Mouse (Mus musculus): Measurements from ENCODE around the gene T2. TPM values are rescaled to one million over a fixed set of nuclear protein-coding genes. Genes with fewer than 3 reads are reported as not detected.

The T2 gene
- polyA plus RNA-seq, 1 experiment from 2014 or later: 0.62 TPM

- no peak for ATAC-seq (ENCODE audit: low FRiP score, low TSS enrichment)
- Histone ChIP-seq H3K27ac (ENCODE audit: low read length) (no peak overlapping the region), H3K9me3 (ENCODE audit: low read length) (no peaks in the 10 kb centered on the region), H3K27me3 (ENCODE audit: insufficient read depth, low read length) (peaks cover 42% of the 10 kb centered on the region), H3K4me3 (ENCODE audit: low read length) (peak overlapping the region; percentile 57), H3K9ac (replicated peaks; ENCODE audit: low read length) (peak overlapping the region; percentile 69; the same call in 1 of the 2 replicates), H3K36me3 (ENCODE audit: insufficient read depth, low read length) (no peaks in the 10 kb centered on the region), H3K4me1 (ENCODE audit: insufficient read depth, low read length) (peaks cover 21% of the 10 kb centered on the region), H3K4me2 (replicated peaks; ENCODE audit: low read depth, low read length) (peak overlapping the region; percentile 98)
- WGBS: 30% methylated on average over 8 of the region's 8 CpGs
Observed at GRCm38 (mm10) chr17:8339666-8340374, 16.0 kb upstream of the T2 start.

- Histone ChIP-seq H3K4me2 (replicated peaks; ENCODE audit: low read depth, low read length) (peak overlapping the region; percentile 98), H3K36me3 (ENCODE audit: insufficient read depth, low read length) (no peaks in the 10 kb centered on the region), H3K27ac (ENCODE audit: low read length) (no peak overlapping the region), H3K9me3 (ENCODE audit: low read length) (no peaks in the 10 kb centered on the region), H3K27me3 (ENCODE audit: insufficient read depth, low read length) (peaks cover 42% of the 10 kb centered on the region), H3K4me3 (ENCODE audit: low read length) (peak overlapping the region; percentile 57), H3K9ac (replicated peaks; ENCODE audit: low read length) (peak overlapping the region; percentile 69), H3K4me1 (ENCODE audit: insufficient read depth, low read length) (peaks cover 21% of the 10 kb centered on the region)
- peak; percentile 73 for ATAC-seq (ENCODE audit: low FRiP score, low TSS enrichment)
- under 1% methylated on average over 71 of the region's 92 CpGs for WGBS
Observed at GRCm38 (mm10) chr17:8340407-8341359, 15.1 kb upstream of the T2 start.

DNA sequence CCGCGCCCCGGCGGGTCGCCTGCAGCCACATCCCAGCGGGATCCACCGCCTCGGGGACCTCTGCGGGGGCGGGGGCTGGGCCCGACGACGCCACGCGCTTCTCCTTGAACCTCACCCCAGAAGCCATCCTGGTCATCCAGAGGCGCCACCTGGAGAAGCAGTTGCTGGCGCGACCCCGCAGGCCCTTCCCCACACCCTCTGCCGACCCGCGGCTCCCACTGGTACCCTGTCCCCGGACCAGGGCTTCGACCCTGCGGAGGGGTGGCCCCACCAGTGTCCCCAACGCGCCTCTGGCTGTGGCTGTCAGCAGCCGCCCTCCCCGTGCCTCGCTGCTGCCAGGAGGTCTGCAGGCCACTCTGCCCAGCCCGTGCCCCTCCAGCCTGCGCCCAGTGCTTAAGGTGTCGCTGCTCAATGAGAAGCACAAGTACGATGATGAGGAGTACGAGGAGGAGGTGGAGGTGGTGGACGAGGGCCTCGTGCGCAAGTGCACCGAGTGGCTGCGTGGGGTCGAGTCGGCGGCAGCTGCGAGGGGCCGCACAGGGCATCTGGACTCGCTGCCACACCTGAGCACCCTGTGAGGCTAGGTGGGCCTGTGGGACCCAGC, 14.3 kb upstream of the T2 start:
- WGBS: 10% methylated on average over 42 of the region's 46 CpGs
- H3K9ac ChIP-seq (replicated peaks; ENCODE audit: low read length): peak overlapping the region; percentile 69

DNA sequence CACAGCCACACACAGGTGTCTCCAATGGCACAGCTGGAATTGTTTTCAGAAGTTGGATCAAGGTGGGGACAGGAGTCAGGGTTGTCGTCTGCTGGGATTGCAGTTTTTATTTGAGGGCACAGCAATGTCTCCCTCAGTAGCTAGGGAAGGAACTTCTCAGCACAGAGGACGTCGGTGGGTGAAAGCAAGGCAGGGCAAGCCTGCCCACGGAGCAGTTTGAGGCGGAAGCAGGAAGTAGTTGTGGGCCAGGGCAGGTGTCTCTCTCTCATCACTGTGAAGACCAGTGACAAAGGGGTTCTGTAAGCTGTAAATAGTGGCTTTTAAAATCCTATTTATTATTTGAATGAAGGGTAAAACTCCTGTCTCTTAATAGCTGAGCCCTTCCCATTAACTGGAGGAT, 13.1 kb upstream of the T2 start:
- WGBS: 40% methylated on average over 5 of the region's 5 CpGs
- Histone ChIP-seq H3K4me3 (ENCODE audit: low read length) (no peak overlapping the region), H3K9me3 (ENCODE audit: low read length) (no peaks in the 10 kb centered on the region), H3K4me2 (replicated peaks; ENCODE audit: low read depth, low read length) (no peak overlapping the region), H3K27me3 (ENCODE audit: insufficient read depth, low read length) (peaks cover 42% of the 10 kb centered on the region), H3K36me3 (ENCODE audit: insufficient read depth, low read length) (no peaks in the 10 kb centered on the region), H3K27ac (ENCODE audit: low read length) (no peak overlapping the region), H3K4me1 (ENCODE audit: insufficient read depth, low read length) (peaks cover 21% of the 10 kb centered on the region), H3K9ac (replicated peaks; ENCODE audit: low read length) (no peak overlapping the region)
- ATAC-seq (ENCODE audit: low FRiP score, low TSS enrichment): no peak

More for the DNA sequence above, 14.3 kb upstream of the T2 start:
- Histone ChIP-seq H3K36me3 (ENCODE audit: insufficient read depth, low read length) (no peaks in the 10 kb centered on the region), H3K27ac (ENCODE audit: low read length) (no peak overlapping the region), H3K9me3 (ENCODE audit: low read length) (no peaks in the 10 kb centered on the region), H3K4me1 (ENCODE audit: insufficient read depth, low read length) (peaks cover 21% of the 10 kb centered on the region), H3K4me2 (replicated peaks; ENCODE audit: low read depth, low read length) (peak overlapping the region; percentile 98), H3K4me3 (ENCODE audit: low read length) (peak overlapping the region; percentile 57), H3K27me3 (ENCODE audit: insufficient read depth, low read length) (peaks cover 42% of the 10 kb centered on the region)
- ATAC-seq (ENCODE audit: low FRiP score, low TSS enrichment): peak; percentile 70

- Histone ChIP-seq H3K36me3 (ENCODE audit: insufficient read depth, low read length) (no peaks in the 10 kb centered on the region), H3K9me3 (ENCODE audit: low read length) (no peaks in the 10 kb centered on the region), H3K4me1 (ENCODE audit: insufficient read depth, low read length) (peaks cover 21% of the 10 kb centered on the region), H3K4me2 (replicated peaks; ENCODE audit: low read depth, low read length) (no peak overlapping the region), H3K27me3 (ENCODE audit: insufficient read depth, low read length) (peaks cover 41% of the 10 kb centered on the region), H3K9ac (replicated peaks; ENCODE audit: low read length) (no peak overlapping the region), H3K4me3 (ENCODE audit: low read length) (no peak overlapping the region), H3K27ac (ENCODE audit: low read length) (no peak overlapping the region)
- ATAC-seq (ENCODE audit: low FRiP score, low TSS enrichment): no peak
- 64% methylated on average over 6 of the region's 6 CpGs for WGBS
Observed at GRCm38 (mm10) chr17:8343416-8343815, 12.4 kb upstream of the T2 start.

DNA sequence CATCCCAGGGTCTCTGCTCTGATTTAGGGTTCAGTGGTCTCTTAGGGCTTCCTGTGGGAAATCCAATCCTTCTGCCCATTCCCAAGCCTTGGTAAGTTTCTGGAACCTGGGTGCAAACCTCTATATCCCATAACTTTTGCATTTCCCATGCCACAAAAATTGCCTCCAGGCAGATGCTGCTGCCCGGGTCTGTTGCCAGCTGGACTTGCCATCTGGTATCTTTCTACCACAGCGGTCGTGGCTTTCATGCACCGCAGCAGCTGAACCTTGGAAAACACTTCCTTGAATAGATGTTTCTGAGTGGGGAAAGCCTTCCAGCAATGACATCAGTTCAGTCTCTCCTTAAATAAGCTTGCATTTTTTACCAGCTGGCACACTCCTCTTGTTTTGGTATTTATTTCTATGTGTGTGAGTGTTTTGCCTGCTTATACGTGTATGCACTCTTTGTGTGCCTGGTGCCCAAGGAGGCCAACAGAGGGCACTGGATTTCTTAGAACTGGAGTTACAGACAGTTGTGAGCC, 8.0 kb upstream of the T2 start:
- H3K4me3 ChIP-seq (ENCODE audit: low read length): no peak overlapping the region
- no peak for ATAC-seq (ENCODE audit: low FRiP score, low TSS enrichment)
- no peaks in the 10 kb centered on the region for H3K4me1 ChIP-seq (ENCODE audit: insufficient read depth, low read length)
- 81% methylated on average over 5 of the region's 5 CpGs for WGBS
- H3K4me2 ChIP-seq (replicated peaks; ENCODE audit: low read depth, low read length): no peak overlapping the region
- no peaks in the 10 kb centered on the region for H3K9me3 ChIP-seq (ENCODE audit: low read length)
- H3K27me3 ChIP-seq (ENCODE audit: insufficient read depth, low read length): no peaks in the 10 kb centered on the region
- no peaks in the 10 kb centered on the region for H3K36me3 ChIP-seq (ENCODE audit: insufficient read depth, low read length)
- H3K27ac ChIP-seq (ENCODE audit: low read length): no peak overlapping the region
- no peak overlapping the region for H3K9ac ChIP-seq (replicated peaks; ENCODE audit: low read length)

DNA sequence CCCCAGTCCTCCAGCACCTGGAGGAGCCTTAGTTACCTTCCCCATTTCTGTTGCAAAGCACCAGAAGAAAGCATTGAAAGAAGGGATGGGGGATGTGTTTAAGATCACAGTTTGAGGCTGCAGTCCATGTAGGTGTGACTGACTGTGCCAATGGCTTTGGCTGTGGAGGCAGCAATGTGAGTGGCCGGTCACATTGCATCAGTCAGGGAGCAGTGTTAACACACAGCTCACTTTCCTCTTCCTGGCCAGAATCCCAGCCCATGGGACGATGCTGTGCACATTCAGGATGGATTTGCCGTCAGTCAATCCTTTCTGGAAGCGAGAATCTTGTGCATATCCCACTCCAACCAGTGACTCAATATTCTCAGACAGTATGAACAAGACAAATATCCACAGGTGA, 6.9 kb upstream of the T2 start:
- Histone ChIP-seq H3K9ac (replicated peaks; ENCODE audit: low read length) (no peak overlapping the region), H3K9me3 (ENCODE audit: low read length) (no peaks in the 10 kb centered on the region), H3K27ac (ENCODE audit: low read length) (no peak overlapping the region), H3K4me3 (ENCODE audit: low read length) (no peak overlapping the region), H3K27me3 (ENCODE audit: insufficient read depth, low read length) (no peaks in the 10 kb centered on the region), H3K4me2 (replicated peaks; ENCODE audit: low read depth, low read length) (no peak overlapping the region), H3K36me3 (ENCODE audit: insufficient read depth, low read length) (no peaks in the 10 kb centered on the region), H3K4me1 (ENCODE audit: insufficient read depth, low read length) (no peaks in the 10 kb centered on the region)
- ATAC-seq (ENCODE audit: low FRiP score, low TSS enrichment): no peak
- WGBS: 82% methylated on average over 4 of the region's 4 CpGs

GRCm38 (mm10) chr17:8351088-8351487, 4.7 kb upstream of the T2 start:
- H3K27ac ChIP-seq (ENCODE audit: low read length): no peak overlapping the region
- no peak; the same call in 1 of the 2 replicates for ATAC-seq (ENCODE audit: low FRiP score, low TSS enrichment)
- H3K9ac ChIP-seq (replicated peaks; ENCODE audit: low read length): no peak overlapping the region
- H3K4me2 ChIP-seq (replicated peaks; ENCODE audit: low read depth, low read length): no peak overlapping the region
- no peaks in the 10 kb centered on the region for H3K27me3 ChIP-seq (ENCODE audit: insufficient read depth, low read length)
- H3K36me3 ChIP-seq (ENCODE audit: insufficient read depth, low read length): no peaks in the 10 kb centered on the region
- no peaks in the 10 kb centered on the region for H3K9me3 ChIP-seq (ENCODE audit: low read length)
- no peaks in the 10 kb centered on the region for H3K4me1 ChIP-seq (ENCODE audit: insufficient read depth, low read length)
- 73% methylated on average over 7 of the region's 7 CpGs for WGBS
- H3K4me3 ChIP-seq (ENCODE audit: low read length): no peak overlapping the region

DNA sequence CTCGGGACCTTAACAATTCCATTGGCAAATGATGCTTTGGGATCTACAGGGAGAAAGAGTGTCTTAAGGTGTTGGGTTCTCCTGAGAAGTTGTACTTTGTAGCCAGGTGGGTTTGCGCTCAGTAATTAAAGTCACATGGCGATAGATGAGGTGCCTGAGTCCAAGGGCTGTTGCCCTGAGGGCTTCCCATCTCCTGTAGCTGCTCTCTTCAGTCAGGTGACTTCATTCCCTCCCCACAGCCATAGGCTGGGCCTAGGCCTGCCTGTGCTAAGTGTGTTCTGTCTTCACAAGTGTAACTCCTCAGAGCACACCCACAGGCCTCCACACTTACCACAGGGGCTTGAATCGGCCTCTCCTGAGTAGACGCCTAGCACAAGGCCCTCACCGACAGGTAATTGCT, 1.7 kb downstream of the T2 start:
- no peaks in the 10 kb centered on the region for H3K9me3 ChIP-seq (ENCODE audit: low read length)
- no peaks in the 10 kb centered on the region for H3K36me3 ChIP-seq (ENCODE audit: insufficient read depth, low read length)
- H3K4me2 ChIP-seq (replicated peaks; ENCODE audit: low read depth, low read length): no peak overlapping the region
- H3K27me3 ChIP-seq (ENCODE audit: insufficient read depth, low read length): no peaks in the 10 kb centered on the region
- no peak overlapping the region for H3K27ac ChIP-seq (ENCODE audit: low read length)
- no peak overlapping the region for H3K4me3 ChIP-seq (ENCODE audit: low read length)
- H3K9ac ChIP-seq (replicated peaks; ENCODE audit: low read length): no peak overlapping the region
- no peak for ATAC-seq (ENCODE audit: low FRiP score, low TSS enrichment)
- WGBS: 87% methylated on average over 6 of the region's 6 CpGs
- no peaks in the 10 kb centered on the region for H3K4me1 ChIP-seq (ENCODE audit: insufficient read depth, low read length)
